Mouse (Mus musculus) heart, adult 11 months (tissue): ENCODE results near the gene B4galt3.
A peak's percentile ranks its signal among the peaks of the same experiment; 100 is the strongest.
"Not testable (repeated sequence)": the region's sequence is repeated elsewhere in the genome, so short reads cannot be mapped to it uniquely, and the experiment has no call there.

ENCODE experiments used
- DNase-seq: peaks from one replicate; pipeline ENCODE4 v3.0.0; 2022

The B4galt3 gene

DNA sequence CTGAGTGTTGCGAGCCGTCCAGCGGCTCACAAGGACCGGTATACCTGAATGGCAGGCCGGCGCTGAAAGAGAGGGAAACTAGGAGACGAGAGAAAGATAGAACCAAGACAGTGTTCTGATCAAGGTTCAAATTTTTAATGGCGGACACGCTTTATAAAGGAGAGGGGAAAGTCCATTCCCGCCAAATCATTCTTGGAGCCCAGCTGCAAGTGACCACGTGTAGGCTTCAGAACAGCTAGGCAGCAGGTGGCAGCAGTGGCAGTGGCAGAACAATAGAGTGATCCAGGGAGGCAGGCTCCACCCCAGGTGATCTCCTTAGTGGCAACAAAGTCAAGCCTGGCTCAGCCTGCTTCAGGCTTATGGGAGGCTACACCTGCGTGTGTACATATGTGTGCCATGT, 28.2 kb upstream of the B4galt3 start:
- not testable (repeated sequence) for DNase-seq

DNA sequence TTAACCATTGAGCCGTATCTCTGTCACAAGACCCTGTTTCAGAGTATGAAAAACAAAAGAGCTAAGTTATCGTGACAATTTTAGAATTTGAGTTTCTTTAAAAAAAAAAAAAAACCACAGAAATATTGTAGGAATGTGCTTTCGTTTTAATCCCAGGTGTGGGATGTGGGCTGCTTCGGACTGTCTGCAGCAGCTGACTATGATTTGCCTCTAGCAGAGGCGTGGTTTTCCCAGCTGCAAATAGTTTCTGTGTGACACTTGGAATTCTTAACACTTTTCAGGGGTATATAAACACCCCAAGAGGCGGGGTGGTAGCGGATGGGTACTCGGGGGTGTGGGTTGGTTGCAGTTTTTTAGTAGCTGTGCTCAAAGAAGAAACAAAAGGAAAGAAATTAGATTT, 24.8 kb upstream of the B4galt3 start:
- DNase-seq = no peak

DNA sequence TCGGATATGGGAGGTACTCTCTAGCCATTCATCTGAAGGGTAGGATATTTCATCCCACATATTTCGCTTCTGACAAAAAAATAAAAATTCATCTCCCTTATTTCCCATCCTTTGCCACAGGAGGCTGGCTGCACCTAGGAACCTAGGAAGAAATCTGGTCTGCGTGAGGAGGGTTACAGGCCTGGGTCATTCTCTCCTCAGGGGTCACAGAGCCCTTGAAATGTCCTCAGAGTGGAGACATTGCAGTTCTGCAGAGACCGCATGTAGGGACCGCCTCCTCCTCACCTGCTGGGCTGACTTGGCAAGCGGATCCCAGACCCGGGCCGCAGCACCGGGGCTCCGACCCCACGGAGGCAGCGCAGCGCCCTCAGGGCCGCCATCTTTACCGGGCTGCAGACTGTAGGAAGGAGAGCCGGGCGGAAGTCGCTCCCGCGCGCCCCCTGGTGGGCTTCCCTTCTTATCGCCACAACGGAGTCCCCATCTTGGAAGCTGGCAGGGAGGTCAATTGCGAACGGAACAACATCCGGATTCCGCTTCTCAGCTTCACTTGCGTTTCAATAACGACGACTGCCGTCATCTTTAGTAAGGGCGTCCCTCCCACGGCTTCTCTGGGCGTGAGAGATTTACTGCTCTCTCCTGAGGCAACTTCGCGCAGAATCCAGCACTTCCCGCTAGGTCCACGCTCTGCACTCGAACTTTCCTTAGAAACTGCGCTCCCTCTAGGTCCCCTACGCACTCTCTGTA, 23.2 kb upstream of the B4galt3 start:
- peak; percentile 99 for DNase-seq

GRCm38 (mm10) chr1:171247453-171247841, 22.7 kb upstream of the B4galt3 start:
- DNase-seq = no peak

GRCm38 (mm10) chr1:171247916-171248315, 22.2 kb upstream of the B4galt3 start:
- DNase-seq = peak; percentile 95

GRCm38 (mm10) chr1:171248386-171249226, 21.5 kb upstream of the B4galt3 start:
- peak; percentile 92 for DNase-seq

- peak; percentile 98 for DNase-seq
Observed at GRCm38 (mm10) chr1:171249913-171250600, 20.1 kb upstream of the B4galt3 start, which contains the start of gene Adamts4. TSS of gene Adamts4 (plus strand) at chr1:171250421.

DNA sequence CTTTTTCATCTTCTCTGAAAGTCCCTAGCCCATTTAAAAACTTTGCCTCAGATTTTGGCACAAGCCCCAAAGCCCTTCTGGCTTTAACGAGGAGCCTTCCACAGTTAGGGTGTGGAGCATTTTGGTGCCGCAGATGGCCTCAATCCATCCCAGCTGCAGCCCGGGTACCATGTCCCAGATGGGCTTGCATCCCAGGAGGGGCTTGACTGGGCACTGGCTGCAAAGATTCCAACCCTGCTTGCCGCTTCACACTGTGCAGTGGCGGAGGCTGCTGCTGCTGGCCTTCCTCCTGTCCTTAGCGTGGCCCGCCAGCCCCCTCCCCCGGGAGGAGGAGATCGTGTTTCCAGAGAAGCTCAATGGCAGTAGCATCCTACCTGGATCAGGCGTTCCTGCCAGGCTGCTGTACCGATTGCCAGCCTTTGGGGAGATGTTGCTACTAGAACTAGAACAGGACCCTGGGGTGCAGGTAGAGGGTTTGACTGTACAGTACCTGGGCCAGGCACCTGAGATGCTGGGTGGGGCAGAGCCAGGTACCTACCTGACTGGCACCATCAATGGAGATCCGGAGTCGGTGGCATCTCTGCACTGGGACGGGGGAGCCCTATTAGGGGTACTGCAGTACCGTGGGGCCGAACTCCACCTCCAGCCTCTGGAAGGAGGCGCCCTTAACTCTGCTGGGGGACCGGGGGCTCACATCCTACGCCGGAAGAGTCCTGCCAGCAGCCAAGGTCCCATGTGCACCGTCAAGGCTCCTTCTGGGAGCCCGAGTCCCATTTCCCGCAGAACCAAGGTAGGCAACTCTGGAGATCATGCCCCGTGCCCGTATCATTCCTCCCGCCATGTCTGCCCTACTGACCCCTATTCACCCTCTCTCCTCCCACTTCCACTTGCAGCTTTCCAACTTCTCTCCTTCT, 19.2 kb upstream of the B4galt3 start, which contains the start of gene Ndufs2:
Gene Ndufs2, minus strand, starts transcription at position 709 of the 914 bp plus-strand sequence.
- DNase-seq = peak; percentile 96

GRCm38 (mm10) chr1:171251594-171252324, 18.4 kb upstream of the B4galt3 start:
- no peak for DNase-seq

GRCm38 (mm10) chr1:171252415-171252814, 17.7 kb upstream of the B4galt3 start:
- no peak for DNase-seq

- peak; percentile 93 for DNase-seq
Observed at GRCm38 (mm10) chr1:171256095-171256818, 13.9 kb upstream of the B4galt3 start.

DNA sequence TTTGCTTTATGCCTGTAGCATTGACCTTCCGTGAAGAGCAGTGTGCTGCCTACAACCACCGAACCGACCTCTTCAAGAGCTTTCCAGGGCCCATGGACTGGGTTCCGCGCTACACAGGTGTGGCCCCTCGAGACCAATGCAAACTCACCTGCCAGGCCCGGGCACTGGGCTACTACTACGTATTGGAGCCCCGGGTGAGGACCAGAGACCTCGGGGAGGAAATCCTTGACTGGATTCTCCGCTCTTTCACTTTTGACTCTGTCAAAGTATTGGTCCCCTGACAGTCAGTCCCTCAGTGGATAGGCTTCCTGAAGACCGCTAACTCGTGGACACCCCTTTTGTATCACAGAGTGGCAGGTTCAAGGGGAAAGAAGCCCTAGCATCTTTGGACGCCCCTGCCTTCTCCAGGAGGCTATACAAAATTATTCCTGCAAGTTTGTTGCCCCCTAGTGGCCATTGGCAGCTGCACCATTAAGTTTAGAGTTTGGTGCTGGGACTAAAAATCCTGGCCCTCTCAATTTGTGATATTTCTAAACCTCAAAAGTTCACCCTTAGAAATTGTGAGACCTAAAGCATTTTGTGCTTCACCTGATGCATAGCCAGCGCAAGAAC, 13.1 kb upstream of the B4galt3 start:
- DNase-seq = peak; percentile 94

DNA sequence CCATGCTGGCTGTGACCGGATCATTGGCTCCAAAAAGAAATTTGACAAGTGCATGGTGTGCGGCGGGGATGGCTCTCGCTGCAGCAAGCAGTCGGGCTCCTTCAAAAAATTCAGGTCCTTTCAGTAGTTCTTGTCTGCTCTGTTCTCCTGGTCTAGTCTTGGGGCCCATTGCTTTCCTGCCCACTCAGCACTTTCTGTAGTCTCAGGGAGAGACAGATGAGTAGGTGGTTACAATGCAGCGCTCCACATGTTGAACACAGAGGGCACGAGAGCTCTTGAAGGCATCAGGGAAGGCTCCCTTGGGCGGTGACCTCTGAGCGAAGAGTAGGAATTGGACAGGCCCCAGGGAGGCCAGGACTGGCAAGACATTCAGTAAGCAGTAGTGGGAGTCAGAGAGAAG, 12.3 kb upstream of the B4galt3 start:
- no peak for DNase-seq

- no peak for DNase-seq
Observed at GRCm38 (mm10) chr1:171258921-171259320, 11.2 kb upstream of the B4galt3 start.

GRCm38 (mm10) chr1:171260316-171260715, 9.8 kb upstream of the B4galt3 start:
- no peak for DNase-seq

DNA sequence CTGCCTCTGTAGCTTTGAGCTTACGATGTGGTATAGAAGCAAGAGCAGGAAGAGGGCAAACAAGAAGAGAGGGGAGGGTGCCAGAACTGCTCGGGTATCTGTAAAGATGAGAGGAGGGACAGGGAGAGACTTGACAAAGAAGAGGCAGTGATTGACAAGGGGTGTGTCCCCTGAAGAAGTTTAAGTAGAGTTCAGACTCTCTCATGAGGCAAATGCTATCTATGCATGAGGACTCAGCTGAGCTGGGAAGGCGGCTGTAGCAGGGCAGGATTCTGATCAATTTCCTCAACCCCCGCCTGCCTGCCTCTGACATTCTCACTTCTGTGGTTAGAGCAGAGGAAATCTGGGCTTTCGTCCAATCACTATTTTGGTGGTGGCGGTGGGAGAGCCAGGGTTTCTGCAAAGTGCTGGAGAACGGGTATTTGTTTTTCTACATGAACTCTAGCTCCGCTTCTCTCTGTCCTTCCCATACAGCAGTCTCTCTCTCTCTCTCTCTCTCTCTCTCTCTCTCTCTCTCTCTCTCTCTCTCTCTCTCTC, 7.5 kb upstream of the B4galt3 start:
- peak; percentile 98 for DNase-seq

- peak; percentile 97 for DNase-seq
Observed at GRCm38 (mm10) chr1:171263185-171263611, 6.9 kb upstream of the B4galt3 start.

DNA sequence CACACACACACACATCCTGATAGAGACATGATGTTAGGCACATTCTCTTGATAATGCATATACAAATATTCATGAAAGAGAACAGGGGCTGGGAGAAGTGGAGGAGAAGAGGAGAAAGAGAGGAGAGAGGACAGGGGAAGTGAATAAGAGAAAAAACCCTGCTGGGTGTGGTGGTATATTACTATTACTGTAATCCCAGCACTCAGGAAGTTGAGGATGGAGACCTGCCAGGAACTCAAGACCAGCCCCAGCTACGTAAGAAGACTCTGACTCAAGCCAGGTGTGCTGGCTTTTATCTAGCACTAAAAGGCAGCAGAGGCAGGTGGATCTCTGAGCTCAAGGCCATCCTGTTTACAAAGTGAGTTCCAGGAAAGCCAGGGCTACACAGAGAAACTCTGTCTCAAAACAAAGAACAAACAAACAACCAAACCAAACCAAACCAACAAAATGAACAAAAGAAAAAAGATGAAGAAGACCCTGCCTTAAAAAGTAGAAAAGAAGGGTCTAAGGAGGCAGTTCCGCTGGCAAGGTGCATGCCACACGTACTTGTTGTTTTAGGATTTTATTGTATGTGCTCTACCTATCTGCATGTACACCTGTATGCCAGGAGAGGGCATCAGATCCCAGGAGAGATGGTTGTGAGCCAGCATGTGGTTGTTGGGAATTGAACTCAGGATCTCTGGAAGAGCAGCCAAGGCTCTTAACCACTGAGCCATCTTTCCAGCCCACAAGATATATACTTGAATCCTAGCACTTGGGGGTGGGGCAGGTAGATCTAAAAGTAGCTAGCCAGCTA, 6.3 kb upstream of the B4galt3 start:
- DNase-seq = peak; percentile 93
